Mouse (Mus musculus): ENCODE results near the gene Gadd45a. TPM values are rescaled to one million over a fixed set of nuclear protein-coding genes. Genes with fewer than 3 reads are reported as not detected.

Gadd45a gene
- polyA plus RNA-seq, 1 experiment: 90.3 TPM

- Histone ChIP-seq H3K4me1 (ENCODE audit: control insufficient read depth, insufficient read depth, low read length) (peaks cover 3% of the 10 kb centered on the region), H3K36me3 (ENCODE audit: control insufficient read depth, insufficient read depth, low read length, poor library complexity, severe bottlenecking) (no peaks in the 10 kb centered on the region), H3K27ac (ENCODE audit: insufficient read depth, low read length) (no peak overlapping the region), H3K9ac (ENCODE audit: low read depth, poor library complexity, severe bottlenecking) (no peak overlapping the region), H3K9me3 (replicated peaks; ENCODE audit: control insufficient read depth, insufficient read depth, low read length, poor library complexity, severe bottlenecking) (no peaks in the 10 kb centered on the region), H3K4me3 (ENCODE audit: low read depth, low read length) (no peak overlapping the region), H3K27me3 (ENCODE audit: control insufficient read depth, insufficient read depth, low read length, poor library complexity, severe bottlenecking) (no peaks in the 10 kb centered on the region)
- TF ChIP-seq EP300 (IDR thresholded peaks at IDR 0.05; ENCODE audit: insufficient read depth, low read depth, low read length): no peak
- TF ChIP-seq CTCF (IDR thresholded peaks at IDR 0.05; ENCODE audit: low read depth, low read length): no peak
- TF ChIP-seq POLR2A (IDR thresholded peaks at IDR 0.05; ENCODE audit: insufficient read depth, low read length): no peak
Observed at GRCm38 (mm10) chr6:67076348-67076747, 39.1 kb upstream of the Gadd45a start.

DNA sequence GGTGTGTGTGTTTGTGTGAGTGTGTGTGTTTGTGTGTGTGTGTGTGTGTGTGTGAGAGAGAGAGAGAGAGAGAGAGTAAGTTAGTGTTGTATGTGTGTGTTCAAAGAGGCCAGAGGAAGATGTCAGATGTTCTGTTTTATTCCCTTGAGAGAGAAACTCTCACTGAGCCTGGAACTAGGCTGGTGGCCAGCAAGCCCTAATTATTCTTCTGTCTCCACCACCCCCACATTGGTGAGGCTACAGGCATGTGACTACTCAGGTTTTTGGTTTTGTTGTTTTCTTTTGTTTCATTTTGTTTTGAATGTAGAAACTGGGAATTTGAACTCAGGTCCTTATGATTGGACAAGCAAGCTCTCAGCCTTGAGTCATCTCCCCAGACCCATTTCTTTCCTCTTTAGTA lies 37.6 kb upstream of the Gadd45a start:
- no peak for TF ChIP-seq POLR2A (IDR thresholded peaks at IDR 0.05; ENCODE audit: insufficient read depth, low read length)
- no peak for TF ChIP-seq EP300 (IDR thresholded peaks at IDR 0.05; ENCODE audit: insufficient read depth, low read depth, low read length)
- TF ChIP-seq CTCF (IDR thresholded peaks at IDR 0.05; ENCODE audit: low read depth, low read length): no peak
- no peak overlapping the region for H3K27ac ChIP-seq (ENCODE audit: insufficient read depth, low read length)
- peaks cover 3% of the 10 kb centered on the region for H3K4me1 ChIP-seq (ENCODE audit: control insufficient read depth, insufficient read depth, low read length)
- no peaks in the 10 kb centered on the region for H3K36me3 ChIP-seq (ENCODE audit: control insufficient read depth, insufficient read depth, low read length, poor library complexity, severe bottlenecking)
- no peaks in the 10 kb centered on the region for H3K27me3 ChIP-seq (ENCODE audit: control insufficient read depth, insufficient read depth, low read length, poor library complexity, severe bottlenecking)
- no peak overlapping the region for H3K9ac ChIP-seq (ENCODE audit: low read depth, poor library complexity, severe bottlenecking)
- H3K4me3 ChIP-seq (ENCODE audit: low read depth, low read length): no peak overlapping the region
- no peaks in the 10 kb centered on the region for H3K9me3 ChIP-seq (replicated peaks; ENCODE audit: control insufficient read depth, insufficient read depth, low read length, poor library complexity, severe bottlenecking)

GRCm38 (mm10) chr6:67073929-67074328 lies 36.7 kb upstream of the Gadd45a start:
- H3K9me3 ChIP-seq (replicated peaks; ENCODE audit: control insufficient read depth, insufficient read depth, low read length, poor library complexity, severe bottlenecking): no peaks in the 10 kb centered on the region
- TF ChIP-seq CTCF (IDR thresholded peaks at IDR 0.05; ENCODE audit: low read depth, low read length) (no peak), POLR2A (IDR thresholded peaks at IDR 0.05; ENCODE audit: insufficient read depth, low read length) (no peak), EP300 (IDR thresholded peaks at IDR 0.05; ENCODE audit: insufficient read depth, low read depth, low read length) (no peak)
- no peaks in the 10 kb centered on the region for H3K27me3 ChIP-seq (ENCODE audit: control insufficient read depth, insufficient read depth, low read length, poor library complexity, severe bottlenecking)
- peaks cover 3% of the 10 kb centered on the region for H3K4me1 ChIP-seq (ENCODE audit: control insufficient read depth, insufficient read depth, low read length)
- no peaks in the 10 kb centered on the region for H3K36me3 ChIP-seq (ENCODE audit: control insufficient read depth, insufficient read depth, low read length, poor library complexity, severe bottlenecking)
- H3K27ac ChIP-seq (ENCODE audit: insufficient read depth, low read length): no peak overlapping the region
- no peak overlapping the region for H3K9ac ChIP-seq (ENCODE audit: low read depth, poor library complexity, severe bottlenecking)
- no peak overlapping the region for H3K4me3 ChIP-seq (ENCODE audit: low read depth, low read length)

DNA sequence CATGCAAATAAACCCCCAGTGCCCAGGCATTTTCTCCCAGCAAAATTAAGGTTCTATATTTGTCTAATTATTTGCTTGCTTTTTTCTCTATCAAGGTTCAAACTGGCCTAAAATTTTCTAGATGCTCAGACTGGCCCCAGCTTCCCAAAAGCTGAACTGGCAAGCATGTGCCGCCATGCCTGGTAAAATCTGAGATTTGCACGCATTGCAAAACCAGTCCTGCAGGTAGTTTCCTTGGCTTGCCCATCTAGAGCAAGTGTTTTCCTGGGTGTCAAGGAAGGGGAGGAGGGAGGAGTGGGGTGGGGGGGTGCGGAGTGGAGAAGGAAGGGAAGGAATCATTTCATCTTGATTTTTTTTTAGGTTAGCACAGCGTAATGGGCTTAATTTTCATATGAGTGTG lies 36.2 kb upstream of the Gadd45a start:
- Histone ChIP-seq H3K9me3 (replicated peaks; ENCODE audit: control insufficient read depth, insufficient read depth, low read length, poor library complexity, severe bottlenecking) (no peaks in the 10 kb centered on the region), H3K36me3 (ENCODE audit: control insufficient read depth, insufficient read depth, low read length, poor library complexity, severe bottlenecking) (no peaks in the 10 kb centered on the region), H3K9ac (ENCODE audit: low read depth, poor library complexity, severe bottlenecking) (no peak overlapping the region), H3K4me3 (ENCODE audit: low read depth, low read length) (no peak overlapping the region), H3K27me3 (ENCODE audit: control insufficient read depth, insufficient read depth, low read length, poor library complexity, severe bottlenecking) (no peaks in the 10 kb centered on the region), H3K4me1 (ENCODE audit: control insufficient read depth, insufficient read depth, low read length) (peaks cover 3% of the 10 kb centered on the region), H3K27ac (ENCODE audit: insufficient read depth, low read length) (no peak overlapping the region)
- TF ChIP-seq CTCF (IDR thresholded peaks at IDR 0.05; ENCODE audit: low read depth, low read length) (no peak), EP300 (IDR thresholded peaks at IDR 0.05; ENCODE audit: insufficient read depth, low read depth, low read length) (no peak), POLR2A (IDR thresholded peaks at IDR 0.05; ENCODE audit: insufficient read depth, low read length) (no peak)

GRCm38 (mm10) chr6:67071615-67072014 lies 34.4 kb upstream of the Gadd45a start:
- Histone ChIP-seq H3K4me3 (ENCODE audit: low read depth, low read length) (no peak overlapping the region), H3K36me3 (ENCODE audit: control insufficient read depth, insufficient read depth, low read length, poor library complexity, severe bottlenecking) (no peaks in the 10 kb centered on the region), H3K27ac (ENCODE audit: insufficient read depth, low read length) (no peak overlapping the region), H3K4me1 (ENCODE audit: control insufficient read depth, insufficient read depth, low read length) (peaks cover 3% of the 10 kb centered on the region), H3K9ac (ENCODE audit: low read depth, poor library complexity, severe bottlenecking) (no peak overlapping the region), H3K9me3 (replicated peaks; ENCODE audit: control insufficient read depth, insufficient read depth, low read length, poor library complexity, severe bottlenecking) (no peaks in the 10 kb centered on the region), H3K27me3 (ENCODE audit: control insufficient read depth, insufficient read depth, low read length, poor library complexity, severe bottlenecking) (no peaks in the 10 kb centered on the region)
- no peak for TF ChIP-seq CTCF (IDR thresholded peaks at IDR 0.05; ENCODE audit: low read depth, low read length)
- TF ChIP-seq POLR2A (IDR thresholded peaks at IDR 0.05; ENCODE audit: insufficient read depth, low read length): no peak
- no peak for TF ChIP-seq EP300 (IDR thresholded peaks at IDR 0.05; ENCODE audit: insufficient read depth, low read depth, low read length)

GRCm38 (mm10) chr6:67069800-67070315 lies 32.6 kb upstream of the Gadd45a start:
- H3K27ac ChIP-seq (ENCODE audit: insufficient read depth, low read length): no peak overlapping the region
- no peaks in the 10 kb centered on the region for H3K36me3 ChIP-seq (ENCODE audit: control insufficient read depth, insufficient read depth, low read length, poor library complexity, severe bottlenecking)
- TF ChIP-seq EP300 (IDR thresholded peaks at IDR 0.05; ENCODE audit: insufficient read depth, low read depth, low read length): no peak
- TF ChIP-seq POLR2A (IDR thresholded peaks at IDR 0.05; ENCODE audit: insufficient read depth, low read length): no peak
- TF ChIP-seq CTCF (IDR thresholded peaks at IDR 0.05; ENCODE audit: low read depth, low read length): no peak
- H3K27me3 ChIP-seq (ENCODE audit: control insufficient read depth, insufficient read depth, low read length, poor library complexity, severe bottlenecking): no peaks in the 10 kb centered on the region
- H3K4me1 ChIP-seq (ENCODE audit: control insufficient read depth, insufficient read depth, low read length): peaks cover 3% of the 10 kb centered on the region
- H3K9ac ChIP-seq (ENCODE audit: low read depth, poor library complexity, severe bottlenecking): no peak overlapping the region
- H3K9me3 ChIP-seq (replicated peaks; ENCODE audit: control insufficient read depth, insufficient read depth, low read length, poor library complexity, severe bottlenecking): no peaks in the 10 kb centered on the region
- H3K4me3 ChIP-seq (ENCODE audit: low read depth, low read length): 0 out of 2 replicates have a peak overlapping the region, but pooled peaks have one; percentile 3
